Mouse (Mus musculus) liver, adult 2 months (tissue): ENCODE data around the gene Mob4.

ENCODE experiments used
- CTCF ChIP-seq: fragments of 200-500 bp; IDR thresholded peaks from 2 replicates; pipeline ENCODE4 v1.5.1; 2011; ENCODE audit warnings: low read depth, low read length, control low read depth
- POLR2A ChIP-seq: fragments of 200-500 bp; IDR thresholded peaks from 2 replicates; pipeline ENCODE4 v1.6.1; 2011; ENCODE audit warnings: low read length, control low read depth; ENCODE audit not compliant: insufficient read depth; ENCODE audit errors: extremely low read depth

DNA sequence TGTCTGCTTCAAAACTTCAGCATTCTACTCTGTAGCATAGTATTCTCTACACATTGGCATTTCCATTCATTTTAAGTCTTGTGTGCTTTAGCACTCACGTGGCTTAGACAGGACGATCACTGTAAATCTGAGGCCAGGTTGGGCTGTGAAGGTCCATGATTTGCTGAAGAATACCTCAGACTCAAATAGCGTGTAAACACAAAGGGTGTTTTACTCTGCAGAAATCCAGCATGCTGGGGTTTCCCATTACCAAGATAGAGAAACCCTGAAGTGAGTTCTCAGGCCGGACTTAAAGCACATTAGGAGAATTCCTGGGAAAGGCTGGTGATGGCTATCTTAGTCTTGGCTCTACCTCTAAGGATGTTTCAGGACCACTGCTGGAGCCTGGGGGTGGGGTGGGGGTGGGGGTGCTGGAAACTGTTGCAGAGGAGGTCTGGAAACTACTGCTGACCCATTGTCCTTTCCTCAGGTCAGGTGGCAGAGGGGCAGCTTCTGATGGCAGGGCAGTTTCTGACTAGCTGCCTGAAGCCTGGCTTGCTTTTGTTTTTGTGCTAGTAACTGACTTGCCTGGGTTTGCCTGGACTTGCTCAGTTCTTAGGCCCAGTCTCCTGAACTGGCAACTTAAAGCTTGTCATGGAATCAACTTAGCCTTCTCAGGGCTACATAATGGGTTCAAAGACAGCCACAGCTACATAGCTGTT lies 21.8 kb upstream of the Mob4 start:
- TF ChIP-seq CTCF (no peak), POLR2A (no peak)
